Comparison of ENCODE assay signal across 35 mouse cellular contexts in the genomic region with DNA sequence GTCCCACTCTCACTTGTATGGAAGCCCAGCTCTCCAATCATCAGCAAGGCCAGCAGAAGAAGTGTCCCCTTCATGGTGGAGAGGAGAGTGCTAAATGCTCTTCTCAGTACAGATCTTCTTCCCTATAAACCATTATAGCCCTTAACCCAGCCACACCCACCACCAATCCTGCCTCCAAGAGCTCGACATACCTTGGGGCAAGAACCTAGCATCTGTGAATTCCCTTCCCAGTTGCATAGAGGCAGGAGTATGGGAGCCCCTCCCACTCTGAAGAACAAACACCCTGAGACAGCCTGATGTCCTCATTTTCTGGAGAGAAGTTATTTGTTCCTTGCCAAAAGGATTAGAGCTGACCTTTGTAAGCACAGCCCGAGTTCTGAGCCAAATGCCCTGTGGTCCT. TPM values are rescaled to one million over a fixed set of nuclear protein-coding genes. Genes with fewer than 3 reads are reported as not detected.
A peak's percentile ranks its signal among the peaks of the same experiment; 100 is the strongest.
DNase-seq lines count a peak whose midpoint lies in the region; ATAC-seq and TF ChIP-seq lines count a peak whose summit lies in the region.
"Had no signal": no experiment of that assay in that cellular context is flagged by ENCODE, and none has a peak within 500 bp of the region (broad histone marks: within the 10 kb centered on the region; RNA-seq: fewer than 3 reads in every experiment).

A gene (minus strand): TSS at position 101 of the 400 bp plus-strand sequence.

- H3K9ac ChIP-seq in kidney, embryonic 14.5 days (ENCODE audit: low read depth, low read length) = no peak within 1 kb of the TSS
- no peak within 1 kb of the TSS for H3K9ac ChIP-seq in liver, adult 2 months (ENCODE audit: low read depth, low read length)
- H3K9ac ChIP-seq: embryonic facial prominence, embryonic 12.5 days; embryonic facial prominence, embryonic 15.5 days; forebrain, postnatal 0 days; hindbrain, embryonic 12.5 days; hindbrain, embryonic 15.5 days had no signal

- no peak for TF ChIP-seq CTCF in kidney, adult 2 months (conservative IDR thresholded peaks at IDR 0.05; ENCODE audit: insufficient read depth, insufficient read length, low read depth, low read length)
- TF ChIP-seq CTCF in liver, adult 2 months (IDR thresholded peaks at IDR 0.05; ENCODE audit: low read depth, low read length) = no peak

- H3K27me3 ChIP-seq in kidney, adult 2 months (replicated peaks; ENCODE audit: control insufficient read depth, insufficient read depth, low read length) = no peaks in the 10 kb centered on the region
- no peaks in the 10 kb centered on the region for H3K27me3 ChIP-seq in kidney, embryonic 14.5 days (ENCODE audit: control insufficient read depth, insufficient read depth, low read length)
- no peaks in the 10 kb centered on the region for H3K27me3 ChIP-seq in liver, adult 2 months (ENCODE audit: control insufficient read depth, insufficient read depth, low read length)
- H3K27me3 ChIP-seq: CH12.LX; embryonic facial prominence, embryonic 12.5 days; embryonic facial prominence, embryonic 15.5 days; hindbrain, embryonic 12.5 days; hindbrain, embryonic 15.5 days; Patski had no signal

- no peaks in the 10 kb centered on the region for H3K79me2 ChIP-seq in liver, adult 2 months (ENCODE audit: control insufficient read depth, insufficient read depth, low read length)

- no peak within 1 kb of the TSS for H3K4me2 ChIP-seq in kidney, embryonic 14.5 days (replicated peaks; ENCODE audit: low read depth, low read length)
- H3K4me2 ChIP-seq: embryonic facial prominence, embryonic 12.5 days; embryonic facial prominence, embryonic 15.5 days; heart, embryonic 11.5 days; hindbrain, embryonic 12.5 days; hindbrain, embryonic 15.5 days had no signal

- no peak for ATAC-seq in kidney, embryonic 14.5 days (ENCODE audit: low FRiP score, low TSS enrichment)
- ATAC-seq: forebrain, embryonic 14.5 days; forebrain, postnatal 0 days; Patski had no signal

- DNase-seq in cerebellum, adult 9-10 months = peak; percentile 2
- DNase-seq in cerebellum, postnatal 14 days = no peak
- DNase-seq in kidney, adult 2 months = peak; percentile 12
- peak; percentile 43 for DNase-seq in liver, adult 2 months (ENCODE audit: extremely low read depth, low read depth, low spot score)
- no peak for DNase-seq in liver
- DNase-seq in right cerebral cortex, postnatal 14 days = no peak
- DNase-seq: adrenal gland, postnatal 10 days; adrenal gland, postnatal 36 days; B cell, adult 2 months; cerebellum, adult 11 months; cerebellum, adult 8-10 months; forebrain, postnatal 0 days; gastrocnemius, adult 2 months; gastrocnemius, postnatal 14 days; heart, adult 11 months had no signal

- H3K4me1 ChIP-seq in kidney, adult 2 months (ENCODE audit: control insufficient read depth, insufficient read depth, low read length) = no peaks in the 10 kb centered on the region
- H3K4me1 ChIP-seq in kidney, embryonic 14.5 days (ENCODE audit: control insufficient read depth, insufficient read depth, low read length) = no peaks in the 10 kb centered on the region
- H3K4me1 ChIP-seq in liver, adult 2 months (ENCODE audit: control insufficient read depth, insufficient read depth, low read length) = no peaks in the 10 kb centered on the region
- H3K4me1 ChIP-seq: embryonic facial prominence, embryonic 12.5 days; embryonic facial prominence, embryonic 15.5 days; hindbrain, embryonic 12.5 days; hindbrain, embryonic 15.5 days had no signal

- H3K4me3 ChIP-seq in kidney, adult 2 months (ENCODE audit: insufficient read depth, low read depth, low read length) = no peak within 1 kb of the TSS
- no peak within 1 kb of the TSS for H3K4me3 ChIP-seq in kidney, embryonic 14.5 days (ENCODE audit: low read length)
- H3K4me3 ChIP-seq in liver, adult 2 months (ENCODE audit: insufficient read depth, low read depth, low read length) = no peak within 1 kb of the TSS
- H3K4me3 ChIP-seq: embryonic facial prominence, embryonic 12.5 days; embryonic facial prominence, embryonic 15.5 days; gastrocnemius, adult 2 months; hindbrain, embryonic 12.5 days; hindbrain, embryonic 15.5 days had no signal

- WGBS in kidney, adult 2 months = 70% methylated on average over 2 of the region's 2 CpGs
- WGBS in kidney, embryonic 14.5 days = 85% methylated on average over 2 of the region's 2 CpGs
- WGBS in liver, adult 2 months = 75% methylated on average over 2 of the region's 2 CpGs

- TF ChIP-seq POLR2A in kidney, adult 2 months (IDR thresholded peaks at IDR 0.05; ENCODE audit: low read depth, low read length) = no peak
- TF ChIP-seq POLR2A in liver, adult 2 months (IDR thresholded peaks at IDR 0.05; ENCODE audit: extremely low read depth, insufficient read depth, low read length) = no peak

- no peak within 1 kb of the TSS for H3K27ac ChIP-seq in kidney, adult 2 months (ENCODE audit: insufficient read depth, low read depth, low read length)
- H3K27ac ChIP-seq in kidney, embryonic 14.5 days (ENCODE audit: low read depth, low read length) = no peak within 1 kb of the TSS
- H3K27ac ChIP-seq in liver, adult 2 months (replicated peaks; ENCODE audit: insufficient read depth, low read depth, low read length) = no peak within 1 kb of the TSS
- H3K27ac ChIP-seq: embryonic facial prominence, embryonic 12.5 days; embryonic facial prominence, embryonic 15.5 days; gastrocnemius, adult 2 months; hindbrain, embryonic 12.5 days; hindbrain, embryonic 15.5 days had no signal

- no peaks in the 10 kb centered on the region for H3K36me3 ChIP-seq in kidney, adult 2 months (ENCODE audit: control insufficient read depth, insufficient read depth, low read length)
- no peaks in the 10 kb centered on the region for H3K36me3 ChIP-seq in kidney, embryonic 14.5 days (ENCODE audit: control insufficient read depth, insufficient read depth, low read length)
- no peaks in the 10 kb centered on the region for H3K36me3 ChIP-seq in liver, adult 2 months (ENCODE audit: control insufficient read depth, insufficient read depth, low read length)
- H3K36me3 ChIP-seq: embryonic facial prominence, embryonic 12.5 days; embryonic facial prominence, embryonic 15.5 days; G1E; hindbrain, embryonic 12.5 days; hindbrain, embryonic 15.5 days had no signal

- H3K9me3 ChIP-seq in kidney, embryonic 14.5 days (ENCODE audit: control insufficient read depth, low read length) = peaks cover 39% of the 10 kb centered on the region

RNA-seq across cellular contexts. Expression of the gene that starts here (rescaled TPM):
- not detected in 2 replicates for polyA plus RNA-seq in kidney, adult 2 months (2012; rRNA removed)
- polyA plus RNA-seq in kidney, embryonic 14.5 days (2014; fragmentation: Nextera tagmentation; extraction: Ambion mirVana) = not detected in 2 replicates
- total RNA-seq in liver, adult 2 months (2014; rRNA removed) = not detected in 2 replicates
- polyA plus RNA-seq in liver, adult 2 months (2012; rRNA removed) = not detected in 2 replicates
- total RNA-seq: adrenal gland, adult 18-20 months; adrenal gland, postnatal 10 days; adrenal gland, postnatal 36 days; CH12.LX; common myeloid progenitor, adult 5-6 weeks; forebrain, postnatal 0 days; gastrocnemius, adult 2 months; gastrocnemius, postnatal 14 days; gastrocnemius, postnatal 4 days; heart, adult 8-10 months; heart, postnatal 25 days; hematopoietic stem cell, adult 5-6 weeks had no signal
- polyA plus RNA-seq: embryonic facial prominence, embryonic 12.5 days; embryonic facial prominence, embryonic 15.5 days; forebrain, embryonic 11.5 days; forebrain, embryonic 14.5 days; forebrain, postnatal 0 days; frontal cortex, adult 2 months; G1E; heart, embryonic 11.5 days; heart, embryonic 14.5 days; heart, postnatal 0 days; hindbrain, embryonic 12.5 days; hindbrain, embryonic 15.5 days; Patski had no signal

Comparison
In these comparisons a context has a peak if more than half of its experiments do, and no peak if none do; other contexts are left out.
1. Peak in DNase-seq in kidney, adult 2 months; RNA of the gene not detected or under 1 TPM.
2. Peak in DNase-seq in liver, adult 2 months; RNA of the gene not detected or under 1 TPM.